Mouse (Mus musculus) lung, postnatal 0 days (tissue): ENCODE results near the gene Ap1m1.

Experiments used
- CTCF ChIP-seq: IDR thresholded peaks from 2 replicates; pipeline ENCODE4 v1.5.1; 2016; ENCODE audit warnings: antibody characterized with exemption, mild to moderate bottlenecking
- EP300 ChIP-seq: IDR thresholded peaks from 2 replicates; pipeline ENCODE4 v1.6.1; 2016; ENCODE audit warnings: antibody characterized with exemption, mild to moderate bottlenecking, control low read depth

DNA sequence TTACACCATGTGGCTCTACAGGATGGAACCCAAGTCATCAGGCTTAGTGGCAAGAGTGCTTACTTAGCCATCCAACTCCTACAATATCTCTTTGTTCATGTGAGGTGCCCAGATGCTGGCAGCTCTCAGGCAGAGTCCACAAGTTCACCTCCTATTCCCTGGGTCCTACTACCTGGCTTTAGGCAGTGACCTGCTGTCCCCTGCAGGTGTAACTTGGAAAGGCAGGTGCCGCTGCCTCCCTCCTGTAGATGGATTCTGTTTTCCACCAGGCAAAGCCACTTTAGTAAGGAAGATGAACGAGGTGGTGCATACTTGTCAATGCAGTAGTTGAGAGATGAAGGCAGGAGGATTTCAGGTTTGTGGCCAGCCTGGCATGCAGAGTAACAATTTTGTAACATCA lies 24.8 kb upstream of the Ap1m1 start:
- TF ChIP-seq CTCF: peak; percentile 78
- no peak for TF ChIP-seq EP300
